ENCODE assay signal across 9 mouse cellular contexts in genomic region chr17:56007444-56008355, GRCm38 (mm10). TPM values are rescaled to one million over a fixed set of nuclear protein-coding genes. Genes with fewer than 3 reads are reported as not detected.
DNase-seq lines count a peak whose midpoint lies in the region; ATAC-seq and TF ChIP-seq lines count a peak whose summit lies in the region.
"Had no signal": no experiment of that assay in that cellular context is flagged by ENCODE, and none has a peak within 500 bp of the region (broad histone marks: within the 10 kb centered on the region; RNA-seq: fewer than 3 reads in every experiment).

No protein-coding gene starts in this region.

- H3K4me1 ChIP-seq in cerebellum, adult 2 months (ENCODE audit: control insufficient read depth, insufficient read depth, low read length), result peaks cover 24% of the 10 kb centered on the region
- H3K4me1 ChIP-seq in embryonic facial prominence, embryonic 15.5 days, result peaks cover 31% of the 10 kb centered on the region
- H3K4me1 ChIP-seq in liver, embryonic 11.5 days (replicated peaks; ENCODE audit: control insufficient read depth, insufficient read depth, low read length), result peaks cover 17% of the 10 kb centered on the region

- TF ChIP-seq POLR2A in cerebellum, adult 2 months (IDR thresholded peaks at IDR 0.05; ENCODE audit: borderline replicate concordance, insufficient read depth, low read length), result no peak

- H3K4me2 ChIP-seq in embryonic facial prominence, embryonic 15.5 days (replicated peaks), result peak overlapping the region; percentile 99
- peak overlapping the region; percentile 99 for H3K4me2 ChIP-seq in liver, embryonic 11.5 days

- no peak for DNase-seq in cerebellum, adult 2 months
- no peak for DNase-seq in cerebellum, adult 18-20 months
- DNase-seq in 416B (ENCODE audit: low read depth), result peak; percentile 47
- no peak for DNase-seq in liver, embryonic 11.5 days (ENCODE audit: low spot score)
- DNase-seq in yolk sac, embryonic 10.5 days (ENCODE audit: low spot score), result peak; percentile 79
- DNase-seq in left cerebral cortex, adult 9 months (ENCODE audit: low spot score in 2 of 2), result no peak
- DNase-seq in layer of hippocampus, postnatal 36 days, result no peak

- TF ChIP-seq CTCF in cerebellum, adult 2 months (IDR thresholded peaks at IDR 0.05; ENCODE audit: borderline replicate concordance, insufficient read depth, low read depth, low read length), result no peak

- peaks cover 15% of the 10 kb centered on the region for H3K36me3 ChIP-seq in embryonic facial prominence, embryonic 15.5 days
- no peaks in the 10 kb centered on the region for H3K36me3 ChIP-seq in liver, embryonic 11.5 days (ENCODE audit: control insufficient read depth, insufficient read depth, low read length)

- no peak overlapping the region for H3K9ac ChIP-seq in embryonic facial prominence, embryonic 15.5 days
- H3K9ac ChIP-seq in liver, embryonic 11.5 days (ENCODE audit: low read depth, low read length), result no peak overlapping the region

- H3K27me3 ChIP-seq in cerebellum, adult 2 months (ENCODE audit: control insufficient read depth, insufficient read depth, low read length), result no peaks in the 10 kb centered on the region
- no peaks in the 10 kb centered on the region for H3K27me3 ChIP-seq in embryonic facial prominence, embryonic 15.5 days
- 0 out of 2 replicates have a peak, but pooled peaks cover 2% of the 10 kb centered on the region for H3K27me3 ChIP-seq in liver, embryonic 11.5 days (replicated peaks; ENCODE audit: control insufficient read depth, insufficient read depth, low read length)

- peak; percentile 5; the same call in 1 of the 2 replicates for ATAC-seq in embryonic facial prominence, embryonic 15.5 days (ENCODE audit: insufficient number of reproducible peaks, low FRiP score, low TSS enrichment, low read depth)
- peak; percentile 13; the same call in 1 of the 2 replicates for ATAC-seq in liver, embryonic 11.5 days (replicated peaks; ENCODE audit: low FRiP score)

- H3K4me3 ChIP-seq in cerebellum, adult 2 months (replicated peaks; ENCODE audit: insufficient read depth, low read depth, low read length), result peak overlapping the region; percentile 54
- peak overlapping the region; percentile 67 for H3K4me3 ChIP-seq in embryonic facial prominence, embryonic 15.5 days (replicated peaks)
- 0 out of 2 replicates have a peak overlapping the region, but pooled peaks have one; percentile 21 for H3K4me3 ChIP-seq in liver, embryonic 11.5 days (ENCODE audit: low read depth, low read length)

- WGBS in cerebellum, adult 2 months, result 36% methylated on average over 14 of the region's 14 CpGs
- WGBS in embryonic facial prominence, embryonic 15.5 days, result 24% methylated on average over 14 of the region's 14 CpGs
- WGBS in liver, embryonic 11.5 days, result 31% methylated on average over 13 of the region's 14 CpGs

- no peaks in the 10 kb centered on the region for H3K9me3 ChIP-seq in embryonic facial prominence, embryonic 15.5 days (replicated peaks)
- H3K9me3 ChIP-seq in liver, embryonic 11.5 days (ENCODE audit: control insufficient read depth, low read length), result no peaks in the 10 kb centered on the region

- peak overlapping the region; percentile 40; the same call in 1 of the 2 replicates for H3K27ac ChIP-seq in cerebellum, adult 2 months (ENCODE audit: insufficient read depth, low read length)
- peak overlapping the region; percentile 90 for H3K27ac ChIP-seq in embryonic facial prominence, embryonic 15.5 days (replicated peaks)
- H3K27ac ChIP-seq in liver, embryonic 11.5 days (ENCODE audit: low read depth, low read length), result peak overlapping the region; percentile 87

RNA-seq across cellular contexts. Expression of gene Mpnd, which starts 2.2 kb away (rescaled TPM):
- 183 and 193 TPM in 2 replicates for polyA plus RNA-seq in cerebellum, adult 2 months (2012; rRNA removed)
- polyA plus RNA-seq in embryonic facial prominence, embryonic 15.5 days (2015; fragmentation: Nextera tagmentation; extraction: Ambion mirVana), result 91.3 and 97.2 TPM in 2 replicates
- 42.5 and 47.9 TPM in 2 replicates for polyA plus RNA-seq in liver, embryonic 11.5 days (2014; fragmentation: Nextera tagmentation; extraction: Ambion mirVana)
- 100 to 1,000 TPM in 1 of 2 experiments, 10 to 100 TPM in 1; 95.5 to 102 TPM for total RNA-seq in layer of hippocampus, postnatal 36 days (2021)

RNA-seq across cellular contexts. Expression of gene Stap2, which starts 2.3 kb away (rescaled TPM):
- 51.8 and 64.1 TPM in 2 replicates for polyA plus RNA-seq in cerebellum, adult 2 months (2012; rRNA removed)
- polyA plus RNA-seq in embryonic facial prominence, embryonic 15.5 days (2015; fragmentation: Nextera tagmentation; extraction: Ambion mirVana), result 23.6 and 24.5 TPM in 2 replicates
- 3.4 and 3.5 TPM in 2 replicates for polyA plus RNA-seq in liver, embryonic 11.5 days (2014; fragmentation: Nextera tagmentation; extraction: Ambion mirVana)
- total RNA-seq in layer of hippocampus, postnatal 36 days (2021), result 1 to 10 TPM; 2.1 TPM

RNA-seq across cellular contexts. Expression of gene Fsd1, which starts 21.4 kb away (rescaled TPM):
- polyA plus RNA-seq in cerebellum, adult 2 months (2012; rRNA removed), result 88.0 and 91.3 TPM in 2 replicates
- polyA plus RNA-seq in embryonic facial prominence, embryonic 15.5 days (2015; fragmentation: Nextera tagmentation; extraction: Ambion mirVana), result 12.5 and 16.8 TPM in 2 replicates
- 6.4 and 8.8 TPM in 2 replicates for polyA plus RNA-seq in liver, embryonic 11.5 days (2014; fragmentation: Nextera tagmentation; extraction: Ambion mirVana)
- 10 to 100 TPM; 70.1 to 75.8 TPM for total RNA-seq in layer of hippocampus, postnatal 36 days (2021)
- polyA plus RNA-seq: macrophage had no signal

RNA-seq across cellular contexts. Expression of gene Sh3gl1, which starts 28.7 kb away (rescaled TPM):
- polyA plus RNA-seq in cerebellum, adult 2 months (2012; rRNA removed), result 69.5 and 82.5 TPM in 2 replicates
- 194 and 201 TPM in 2 replicates for polyA plus RNA-seq in embryonic facial prominence, embryonic 15.5 days (2015; fragmentation: Nextera tagmentation; extraction: Ambion mirVana)
- polyA plus RNA-seq in liver, embryonic 11.5 days (2014; fragmentation: Nextera tagmentation; extraction: Ambion mirVana), result 96.4 and 99.1 TPM in 2 replicates
- total RNA-seq in layer of hippocampus, postnatal 36 days (2021), result 10 to 100 TPM; 61.5 to 69.6 TPM

RNA-seq across cellular contexts. Expression of gene Chaf1a, which starts 32.5 kb away (rescaled TPM):
- polyA plus RNA-seq in cerebellum, adult 2 months (2012; rRNA removed), result 2.9 and 3.3 TPM in 2 replicates
- 21.6 and 23.0 TPM in 2 replicates for polyA plus RNA-seq in embryonic facial prominence, embryonic 15.5 days (2015; fragmentation: Nextera tagmentation; extraction: Ambion mirVana)
- 32.0 and 32.6 TPM in 2 replicates for polyA plus RNA-seq in liver, embryonic 11.5 days (2014; fragmentation: Nextera tagmentation; extraction: Ambion mirVana)
- 1 to 10 TPM; 2.5 to 3.6 TPM for total RNA-seq in layer of hippocampus, postnatal 36 days (2021)

Comparison
In these comparisons a context has a peak if more than half of its experiments do, and no peak if none do; other contexts are left out.
1. DNase-seq: peak in 416B (single experiment) and yolk sac, embryonic 10.5 days (single experiment); none in cerebellum, adult 2 months (0 of 2), cerebellum, adult 18-20 months (0 of 2), liver, embryonic 11.5 days (single experiment), left cerebral cortex, adult 9 months (0 of 2) and layer of hippocampus, postnatal 36 days (0 of 2).
2. H3K27ac ChIP-seq: peak in every context shown above with its lines; median percentile 90 in embryonic facial prominence, embryonic 15.5 days; 87 in liver, embryonic 11.5 days; 40 in cerebellum, adult 2 months.
3. Peak in every context shown above with its lines, with median percentiles within 50 percentile points of each other: H3K4me3 ChIP-seq.